Mouse (Mus musculus) layer of hippocampus, adult 2 months (tissue): ENCODE measurements around the gene Opcml. TPM values are rescaled to one million over a fixed set of nuclear protein-coding genes. Genes with fewer than 3 reads are reported as not detected.

ENCODE experiments used
- DNase-seq, 2 experiments: peaks; one replicate each; pipeline ENCODE4 v3.0.0; 2022; ENCODE audit warnings: low spot score in 2 of 2
- H3K27ac ChIP-seq: fragments of 200-600 bp; 2 replicates; pipeline ENCODE4 v1.8.1; 2022
- H3K4me3 ChIP-seq: fragments of 200-600 bp; 2 replicates; pipeline ENCODE4 v1.8.1; 2022; ENCODE audit warnings: mild to moderate bottlenecking
- CTCF ChIP-seq: fragments of 200-600 bp; conservative IDR thresholded peaks from 2 replicates; pipeline ENCODE4 v1.8.1; 2022; ENCODE audit warnings: antibody characterized with exemption, mild to moderate bottlenecking, moderate library complexity
- total RNA-seq, 2 experiments: library from RNA; stranded (reverse); gene quantifications; 2 replicates each; pipeline ENCODE4 v1.2.3; 2021

The Opcml gene
- total RNA-seq, 2 experiments from 2014 or later, result 252 to 259 TPM

- no peak overlapping the region for H3K27ac ChIP-seq
- no peak for DNase-seq
- no peak overlapping the region for H3K4me3 ChIP-seq
- no peak for TF ChIP-seq CTCF
Measured at GRCm38 (mm10) chr9:28681252-28682037, 890.9 kb downstream of the Opcml start.

GRCm38 (mm10) chr9:28683951-28684470 is 893.4 kb downstream of the Opcml start:
- TF ChIP-seq CTCF, result no peak
- DNase-seq, result no peak
- Histone ChIP-seq H3K27ac (no peak overlapping the region), H3K4me3 (no peak overlapping the region)

- H3K4me3 ChIP-seq, result no peak overlapping the region
- peak; percentile 48 for TF ChIP-seq CTCF
- H3K27ac ChIP-seq, result no peak overlapping the region
- no peak for DNase-seq
Measured at GRCm38 (mm10) chr9:28686942-28687611, 896.5 kb downstream of the Opcml start.

- no peak for DNase-seq
- no peak for TF ChIP-seq CTCF
- H3K27ac ChIP-seq, result no peak overlapping the region
- H3K4me3 ChIP-seq, result no peak overlapping the region
Measured at GRCm38 (mm10) chr9:28690134-28690533, 899.6 kb downstream of the Opcml start.

- no peak for TF ChIP-seq CTCF
- H3K4me3 ChIP-seq, result no peak overlapping the region
- no peak overlapping the region for H3K27ac ChIP-seq
- no peak for DNase-seq
Measured at GRCm38 (mm10) chr9:28705796-28706195, 915.2 kb downstream of the Opcml start.

- DNase-seq, result no peak
- no peak for TF ChIP-seq CTCF
- H3K27ac ChIP-seq, result no peak overlapping the region
- no peak overlapping the region for H3K4me3 ChIP-seq
Measured at GRCm38 (mm10) chr9:28714544-28714943, 924.0 kb downstream of the Opcml start.

- no peak for DNase-seq
- no peak overlapping the region for H3K4me3 ChIP-seq
Measured at GRCm38 (mm10) chr9:28720186-28720585, 929.6 kb downstream of the Opcml start.

GRCm38 (mm10) chr9:28731811-28732602 is 941.4 kb downstream of the Opcml start:
- DNase-seq, result no peak
- no peak for TF ChIP-seq CTCF
- Histone ChIP-seq H3K4me3 (no peak overlapping the region), H3K27ac (no peak overlapping the region)

More at GRCm38 (mm10) chr9:28720186-28720585, 929.6 kb downstream of the Opcml start:
- no peak for TF ChIP-seq CTCF
- H3K27ac ChIP-seq, result no peak overlapping the region

GRCm38 (mm10) chr9:28737955-28738354 is 947.4 kb downstream of the Opcml start:
- Histone ChIP-seq H3K27ac (peak overlapping the region; percentile 81), H3K4me3 (no peak overlapping the region)
- TF ChIP-seq CTCF, result no peak
- DNase-seq, result peak in 1 of 2 experiments; percentile 3

- TF ChIP-seq CTCF, result no peak; the same call in 1 of the 2 replicates
- DNase-seq, result peak; percentile 36 to 76
- Histone ChIP-seq H3K4me3 (no peak overlapping the region), H3K27ac (peak overlapping the region; percentile 81)
Measured at GRCm38 (mm10) chr9:28738451-28738860, 947.9 kb downstream of the Opcml start.

GRCm38 (mm10) chr9:28744771-28745170 is 954.2 kb downstream of the Opcml start:
- no peak overlapping the region for H3K27ac ChIP-seq
- H3K4me3 ChIP-seq, result no peak overlapping the region
- no peak for TF ChIP-seq CTCF
- DNase-seq, result no peak

GRCm38 (mm10) chr9:28748902-28749301 is 958.3 kb downstream of the Opcml start:
- DNase-seq, result peak in 1 of 2 experiments; percentile 16
- H3K4me3 ChIP-seq, result no peak overlapping the region
- H3K27ac ChIP-seq, result no peak overlapping the region
- TF ChIP-seq CTCF, result peak; percentile 77

- Histone ChIP-seq H3K27ac (0 out of 2 replicates have a peak overlapping the region, but pooled peaks have one; percentile 14), H3K4me3 (no peak overlapping the region)
- no peak for TF ChIP-seq CTCF
- DNase-seq, result no peak
Measured at GRCm38 (mm10) chr9:28752908-28753307, 962.3 kb downstream of the Opcml start.
